Mouse (Mus musculus) intestine, embryonic 15.5 days (tissue): ENCODE results near the gene C130032M10Rik. TPM values are rescaled to one million over a fixed set of nuclear protein-coding genes. Genes with fewer than 3 reads are reported as not detected.

Experiments used
- ATAC-seq: fragments of 200-750 bp; cut with Nextera tagmentation; 2 replicates; pipeline ENCODE4 v1.8.0; 2017; ENCODE audit warnings: moderate TSS enrichment, moderate library complexity
- H3K27ac ChIP-seq: fragments of 300-500 bp; sonication (generic); 2 replicates; pipeline ENCODE4 v1.5.1; 2015; ENCODE audit warnings: mild to moderate bottlenecking, inconsistent platforms
- H3K27me3 ChIP-seq: fragments of 300-500 bp; sonication (generic); replicated peaks from 2 replicates; pipeline ENCODE4 v1.6.1; 2015; ENCODE audit warnings: inconsistent platforms
- H3K36me3 ChIP-seq: fragments of 300-500 bp; sonication (generic); 2 replicates; pipeline ENCODE4 v1.6.1; 2015; ENCODE audit warnings: inconsistent platforms
- H3K4me1 ChIP-seq: fragments of 300-500 bp; sonication (generic); replicated peaks from 2 replicates; pipeline ENCODE4 v1.6.1; 2015; ENCODE audit warnings: inconsistent platforms
- H3K4me2 ChIP-seq: fragments of 300-500 bp; sonication (generic); replicated peaks from 2 replicates; pipeline ENCODE4 v1.6.1; 2015; ENCODE audit warnings: mild to moderate bottlenecking, inconsistent platforms
- H3K4me3 ChIP-seq: fragments of 300-500 bp; sonication (generic); replicated peaks from 2 replicates; pipeline ENCODE4 v1.5.1; 2015; ENCODE audit warnings: inconsistent platforms
- H3K9ac ChIP-seq: fragments of 300-500 bp; sonication (generic); 2 replicates; pipeline ENCODE4 v1.6.1; 2015; ENCODE audit warnings: inconsistent platforms
- H3K9me3 ChIP-seq: fragments of 300-500 bp; sonication (generic); 2 replicates; pipeline ENCODE4 v1.6.1; 2016; ENCODE audit warnings: inconsistent platforms
- WGBS: fragments of 180-500 bp; shearing (Covaris S2); methylation state at CpG from one replicate; pipeline ENCODE4 v1.1.7; 2015; 5-methylcytosine and 5-hydroxymethylcytosine counted together
- polyA plus RNA-seq: library from polyadenylated mRNA; unstranded; fragments of >200 nt; fragmentation: Nextera tagmentation; extraction: Ambion mirVana; gene quantifications from 2 replicates; pipeline ENCODE4 v1.2.1, GENCODE M21; 2015

The C130032M10Rik gene
- polyA plus RNA-seq, 1 experiment from 2014 or later = 0.48 TPM

DNA sequence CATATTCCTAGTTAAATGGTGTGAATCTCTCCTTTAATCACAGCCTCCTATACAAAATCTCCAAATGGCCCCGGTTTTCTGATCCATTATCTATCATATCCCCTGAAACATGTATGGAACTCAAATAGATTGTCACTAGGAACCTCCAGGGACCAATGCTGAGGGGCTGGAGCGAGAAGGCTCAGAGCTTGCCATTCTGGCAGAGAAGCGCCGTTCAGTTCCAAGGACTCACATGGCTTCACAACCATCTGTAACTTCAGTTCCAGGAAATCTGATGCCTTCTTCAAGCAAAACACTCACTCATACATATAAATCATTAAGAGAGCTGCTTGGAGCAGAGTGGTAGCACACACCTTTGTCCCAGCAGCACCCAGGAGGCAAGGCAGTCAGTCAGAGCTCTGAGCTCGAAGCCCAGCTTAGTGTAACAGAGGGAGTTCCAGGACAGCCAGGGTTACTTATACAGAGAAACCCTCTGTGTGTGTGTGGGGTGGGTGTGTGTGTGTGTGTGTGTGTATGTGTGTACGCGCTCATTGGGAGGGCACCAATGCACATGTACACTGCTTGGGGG, 23.6 kb downstream of the C130032M10Rik start:
- Histone ChIP-seq H3K9ac (no peak overlapping the region), H3K4me3 (no peak overlapping the region), H3K4me2 (no peak overlapping the region), H3K9me3 (no peaks in the 10 kb centered on the region), H3K27ac (no peak overlapping the region), H3K4me1 (peaks cover 23% of the 10 kb centered on the region), H3K27me3 (no peaks in the 10 kb centered on the region), H3K36me3 (no peaks in the 10 kb centered on the region)
- 59% methylated on average over 7 of the region's 7 CpGs for WGBS
- ATAC-seq = no peak

DNA sequence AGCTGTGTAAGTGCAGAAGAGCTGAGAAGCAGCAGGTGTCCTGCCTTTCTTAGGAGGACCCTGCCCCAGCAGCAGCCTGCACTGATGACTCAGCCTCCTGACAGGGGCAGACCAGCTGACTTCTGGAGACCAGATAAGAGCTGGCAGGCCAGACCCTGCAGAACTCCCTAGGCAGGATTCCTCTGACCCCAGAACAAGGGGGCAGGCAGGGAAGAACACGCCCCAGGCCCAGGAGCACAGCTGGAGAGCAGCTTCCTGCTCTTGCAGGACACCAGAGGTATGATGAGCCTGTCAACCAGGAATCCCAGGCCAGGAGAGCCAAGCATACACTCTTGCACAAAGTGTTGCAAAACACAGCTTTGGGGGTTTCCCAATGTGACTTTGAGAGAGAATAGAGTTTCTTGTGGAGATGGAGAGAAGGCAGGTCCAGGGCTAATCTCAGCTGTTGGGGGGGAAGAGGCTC, 25.8 kb downstream of the C130032M10Rik start:
- peak; percentile 55 for ATAC-seq
- Histone ChIP-seq H3K36me3 (no peaks in the 10 kb centered on the region), H3K27me3 (no peaks in the 10 kb centered on the region), H3K9ac (no peak overlapping the region), H3K4me1 (peaks cover 39% of the 10 kb centered on the region), H3K4me2 (no peak overlapping the region), H3K27ac (0 out of 2 replicates have a peak overlapping the region, but pooled peaks have one; percentile 1), H3K9me3 (no peaks in the 10 kb centered on the region), H3K4me3 (no peak overlapping the region)
- WGBS = 28% methylated on average over 1 of the region's 1 CpGs

DNA sequence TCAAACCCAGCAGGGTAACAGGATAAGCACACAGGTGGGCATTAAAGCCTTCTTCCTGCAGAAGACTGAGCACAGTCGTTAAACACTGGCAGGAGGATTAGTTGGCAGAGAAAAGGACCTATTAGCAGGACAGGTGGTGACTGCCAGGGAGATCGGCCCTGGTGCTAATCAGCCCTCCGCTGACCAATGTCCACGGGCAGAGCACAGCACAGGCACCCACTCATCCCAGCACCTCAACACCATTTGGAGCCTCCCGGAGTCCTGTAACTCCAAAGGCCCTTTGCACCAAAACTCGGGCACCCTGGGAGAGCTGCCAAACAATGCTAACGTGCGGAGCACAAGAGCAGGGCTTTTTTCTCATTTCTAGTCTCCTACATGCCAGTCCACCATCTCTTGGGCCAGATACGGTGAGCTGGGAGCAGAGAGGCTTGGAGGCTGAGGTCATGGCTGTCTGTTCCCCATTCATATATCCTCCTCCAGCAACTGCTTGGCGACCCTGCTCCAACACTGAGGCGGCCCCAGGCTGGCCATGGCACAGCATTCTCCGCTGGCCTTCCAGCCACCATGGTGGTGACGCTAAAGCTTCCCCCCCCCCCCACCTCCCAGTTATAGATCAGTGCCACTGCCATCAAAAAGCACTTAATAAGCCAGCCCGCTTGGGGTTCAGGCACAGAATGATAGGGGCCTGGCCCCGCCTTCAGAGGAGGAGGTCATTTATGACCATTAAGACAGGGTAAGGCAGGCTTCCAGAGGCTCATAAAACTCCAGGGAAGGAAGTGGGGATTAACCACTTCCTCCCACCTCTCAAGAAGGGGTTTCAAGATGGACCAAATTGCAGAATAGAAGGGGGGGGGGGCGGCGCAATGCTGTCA, 28.6 kb downstream of the C130032M10Rik start:
- Histone ChIP-seq H3K27me3 (no peaks in the 10 kb centered on the region), H3K9me3 (no peaks in the 10 kb centered on the region), H3K27ac (0 out of 2 replicates have a peak overlapping the region, but pooled peaks have one; percentile 88), H3K9ac (no peak overlapping the region), H3K4me1 (peaks cover 37% of the 10 kb centered on the region), H3K4me3 (no peak overlapping the region), H3K4me2 (peak overlapping the region; percentile 43), H3K36me3 (no peaks in the 10 kb centered on the region)
- 51% methylated on average over 16 of the region's 17 CpGs for WGBS
- ATAC-seq = peak; percentile 65

DNA sequence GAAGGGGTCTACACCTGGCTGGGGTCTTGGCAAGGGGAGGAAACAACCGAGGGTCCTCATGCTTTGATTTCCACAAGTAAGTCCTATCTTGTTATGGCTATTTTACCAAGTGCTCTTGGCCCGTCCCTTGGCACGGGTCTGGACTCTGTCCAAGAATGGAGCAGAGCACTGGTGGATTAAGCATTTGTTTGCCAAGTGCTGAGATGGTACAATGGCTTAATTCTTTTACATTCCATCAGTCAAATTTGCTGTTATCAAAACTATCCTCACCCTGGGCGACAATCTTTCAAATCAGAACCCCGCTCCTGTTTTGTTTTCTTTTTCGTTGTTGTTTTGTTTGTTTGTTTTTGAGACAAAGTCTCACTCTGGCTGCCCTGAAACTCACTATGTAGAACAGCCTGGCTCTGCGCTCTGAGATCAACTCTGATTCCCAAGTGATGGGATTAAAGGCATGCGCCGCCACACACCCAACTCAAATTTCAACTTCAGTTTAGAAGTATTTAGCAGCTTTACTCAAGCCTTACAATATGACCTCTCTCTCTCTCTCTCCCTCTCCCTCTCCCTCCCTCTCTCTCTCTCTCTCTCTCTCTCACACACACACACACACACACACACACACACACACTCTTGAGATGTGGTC, 29.4 kb downstream of the C130032M10Rik start:
- no peak overlapping the region for H3K4me3 ChIP-seq
- no peaks in the 10 kb centered on the region for H3K36me3 ChIP-seq
- H3K9me3 ChIP-seq = no peaks in the 10 kb centered on the region
- peak overlapping the region; percentile 88 for H3K27ac ChIP-seq
- no peak for ATAC-seq
- peak overlapping the region; percentile 43 for H3K4me2 ChIP-seq
- no peak overlapping the region for H3K9ac ChIP-seq
- H3K27me3 ChIP-seq = no peaks in the 10 kb centered on the region
- 33% methylated on average over 9 of the region's 9 CpGs for WGBS
- H3K4me1 ChIP-seq = peaks cover 40% of the 10 kb centered on the region

DNA sequence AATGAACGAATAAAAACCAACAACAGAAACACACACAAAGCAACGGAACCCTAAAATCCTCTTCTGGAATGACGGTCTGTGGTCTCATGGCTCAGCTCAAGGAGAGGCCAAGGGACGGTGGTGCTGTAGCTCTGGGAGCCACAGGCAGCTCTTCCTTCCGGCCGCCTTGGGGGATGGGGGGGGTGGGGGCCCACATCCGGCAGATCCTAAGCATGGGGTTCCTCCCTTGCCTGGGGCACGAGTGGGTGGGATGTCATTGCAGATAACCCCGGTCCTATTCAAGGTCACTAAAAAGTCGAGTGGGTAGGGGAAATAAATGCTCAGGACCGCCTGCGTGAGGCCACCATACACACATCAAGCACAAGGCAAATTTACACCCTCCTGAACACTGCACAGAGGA, 31.3 kb downstream of the C130032M10Rik start:
- Histone ChIP-seq H3K27me3 (no peaks in the 10 kb centered on the region), H3K36me3 (no peaks in the 10 kb centered on the region), H3K27ac (peak overlapping the region; percentile 88), H3K9me3 (no peaks in the 10 kb centered on the region), H3K4me1 (peaks cover 36% of the 10 kb centered on the region), H3K4me2 (peak overlapping the region; percentile 47; the same call in 1 of the 2 replicates), H3K9ac (no peak overlapping the region), H3K4me3 (no peak overlapping the region)
- WGBS = 53% methylated on average over 12 of the region's 12 CpGs
- ATAC-seq = no peak

DNA sequence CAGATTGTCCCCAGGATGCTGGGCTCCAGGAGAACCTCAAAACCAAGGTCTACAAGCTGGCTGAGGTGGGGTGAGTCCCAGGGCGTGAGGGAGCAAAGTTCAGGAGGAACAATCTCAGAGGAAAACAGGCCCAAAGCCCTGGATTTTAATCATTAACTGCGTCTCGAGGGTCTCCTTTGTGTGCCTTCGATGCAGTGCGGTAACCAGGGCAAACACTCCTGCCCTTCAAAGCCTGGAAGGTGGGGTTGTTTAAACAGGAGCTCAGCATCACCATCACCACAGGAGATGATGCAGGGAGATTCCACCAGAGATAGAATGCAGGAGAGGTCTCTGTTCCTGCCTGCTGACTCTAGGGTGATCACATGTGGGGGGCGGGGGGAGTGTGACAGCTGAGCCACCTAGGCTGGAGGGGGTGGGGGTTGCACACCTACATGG, 32.2 kb downstream of the C130032M10Rik start:
- 47% methylated on average over 6 of the region's 6 CpGs for WGBS
- H3K9ac ChIP-seq = no peak overlapping the region
- no peaks in the 10 kb centered on the region for H3K9me3 ChIP-seq
- peak; percentile 80 for ATAC-seq
- peak overlapping the region; percentile 47 for H3K4me2 ChIP-seq
- no peaks in the 10 kb centered on the region for H3K27me3 ChIP-seq
- H3K36me3 ChIP-seq = no peaks in the 10 kb centered on the region
- no peak overlapping the region for H3K4me3 ChIP-seq
- peaks cover 36% of the 10 kb centered on the region for H3K4me1 ChIP-seq
- peak overlapping the region; percentile 88 for H3K27ac ChIP-seq

DNA sequence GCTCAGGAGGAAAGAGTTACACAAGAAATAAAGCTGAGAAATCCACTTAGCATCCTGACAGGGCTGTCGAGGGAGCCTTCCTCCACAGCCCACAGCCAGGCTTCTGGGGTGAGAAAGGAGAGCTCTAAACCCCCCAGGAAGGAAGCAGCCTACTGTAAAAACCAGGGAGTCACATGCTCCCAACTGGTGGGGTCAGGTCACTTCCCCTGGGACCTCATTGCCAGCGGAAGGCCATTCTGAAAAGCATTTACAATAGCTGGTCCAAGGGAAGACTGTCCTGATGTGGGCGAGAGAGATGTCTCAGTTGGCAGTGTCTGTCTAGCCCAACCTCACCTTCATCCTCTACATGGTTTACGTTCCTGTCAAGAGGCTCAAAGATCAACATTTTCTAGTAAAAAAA, 33.0 kb downstream of the C130032M10Rik start:
- ATAC-seq = no peak
- H3K4me3 ChIP-seq = no peak overlapping the region
- peak overlapping the region; percentile 88 for H3K27ac ChIP-seq
- H3K27me3 ChIP-seq = no peaks in the 10 kb centered on the region
- peak overlapping the region; percentile 40 for H3K4me2 ChIP-seq
- no peak overlapping the region for H3K9ac ChIP-seq
- H3K4me1 ChIP-seq = peaks cover 36% of the 10 kb centered on the region
- WGBS = 37% methylated on average over 4 of the region's 4 CpGs
- H3K9me3 ChIP-seq = no peaks in the 10 kb centered on the region
- H3K36me3 ChIP-seq = no peaks in the 10 kb centered on the region

DNA sequence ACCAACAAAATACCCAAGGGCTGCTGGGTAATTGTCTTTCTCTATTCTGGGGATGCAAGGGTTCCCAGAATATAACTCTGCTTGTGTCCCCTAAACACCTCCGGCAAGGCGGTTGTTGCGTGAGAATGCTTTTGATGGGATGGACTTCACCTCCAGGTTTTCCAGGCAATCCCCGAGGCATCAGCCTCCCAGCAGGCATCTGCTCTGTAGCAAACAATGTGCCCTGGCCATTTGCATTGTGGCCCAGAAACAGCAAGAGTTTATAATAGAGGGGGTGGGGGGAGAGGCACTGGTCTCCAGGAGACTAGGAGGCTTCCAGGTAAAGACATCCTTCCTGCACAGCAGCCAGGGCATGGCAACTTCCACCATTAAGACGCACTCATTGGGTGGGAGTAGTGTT, 33.6 kb downstream of the C130032M10Rik start:
- ATAC-seq = no peak
- Histone ChIP-seq H3K27ac (0 out of 2 replicates have a peak overlapping the region, but pooled peaks have one; percentile 5), H3K4me3 (no peak overlapping the region), H3K36me3 (no peaks in the 10 kb centered on the region), H3K4me2 (no peak overlapping the region; the same call in 1 of the 2 replicates), H3K9me3 (no peaks in the 10 kb centered on the region), H3K9ac (no peak overlapping the region), H3K4me1 (peaks cover 31% of the 10 kb centered on the region), H3K27me3 (no peaks in the 10 kb centered on the region)
- 32% methylated on average over 5 of the region's 5 CpGs for WGBS

DNA sequence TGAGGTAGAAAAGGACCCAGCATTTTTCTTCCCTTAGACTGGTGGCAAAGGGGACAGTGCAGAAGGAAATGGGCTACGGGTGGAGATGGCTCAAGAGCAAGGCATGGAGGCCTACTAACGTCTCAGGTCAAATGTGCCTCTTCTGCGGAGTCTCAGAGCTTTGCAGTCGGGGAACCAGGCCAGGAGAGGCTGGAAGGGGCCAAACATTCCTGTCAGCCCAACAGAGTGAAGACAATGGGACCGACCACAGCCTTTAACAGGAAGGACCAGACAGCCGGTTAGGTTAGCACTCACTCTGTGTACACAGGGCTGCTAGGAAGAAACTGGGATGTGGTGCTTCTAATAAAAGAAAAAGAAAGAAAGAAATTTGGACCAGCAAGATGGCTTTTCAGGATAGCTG, 34.5 kb downstream of the C130032M10Rik start:
- Histone ChIP-seq H3K4me3 (no peak overlapping the region), H3K4me2 (0 out of 2 replicates have a peak overlapping the region, but pooled peaks have one; percentile 6), H3K4me1 (peaks cover 29% of the 10 kb centered on the region), H3K27me3 (no peaks in the 10 kb centered on the region), H3K9ac (no peak overlapping the region), H3K27ac (peak overlapping the region; percentile 36; the same call in 1 of the 2 replicates), H3K36me3 (no peaks in the 10 kb centered on the region), H3K9me3 (no peaks in the 10 kb centered on the region)
- 26% methylated on average over 6 of the region's 6 CpGs for WGBS
- no peak for ATAC-seq

DNA sequence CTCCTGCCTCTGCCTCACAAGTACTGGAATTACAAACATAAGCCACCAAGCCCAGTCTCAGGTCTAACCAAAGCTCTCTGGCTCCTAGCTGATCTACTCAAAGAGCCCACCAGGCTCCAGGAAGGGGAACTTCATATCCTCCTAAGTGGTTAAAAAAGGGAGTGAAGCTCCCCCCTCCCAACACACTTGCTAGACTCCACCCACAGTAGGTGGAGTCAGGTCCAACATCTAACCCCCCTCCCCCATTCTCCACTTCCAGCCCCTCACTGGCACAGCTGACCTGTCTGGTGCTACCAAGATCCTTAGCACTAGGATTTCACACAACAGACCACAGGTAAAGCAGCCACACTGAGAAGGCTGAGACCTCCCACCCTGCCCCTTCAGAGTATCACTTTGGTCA, 38.3 kb downstream of the C130032M10Rik start:
- H3K36me3 ChIP-seq = no peaks in the 10 kb centered on the region
- no peak for ATAC-seq
- no peak overlapping the region for H3K4me3 ChIP-seq
- H3K9me3 ChIP-seq = no peaks in the 10 kb centered on the region
- H3K4me1 ChIP-seq = peaks cover 26% of the 10 kb centered on the region
- no peak overlapping the region for H3K9ac ChIP-seq
- no peak overlapping the region for H3K4me2 ChIP-seq
- 0 out of 2 replicates have a peak, but pooled peaks cover under 1% of the 10 kb centered on the region for H3K27me3 ChIP-seq
- H3K27ac ChIP-seq = 0 out of 2 replicates have a peak overlapping the region, but pooled peaks have one; percentile 45

DNA sequence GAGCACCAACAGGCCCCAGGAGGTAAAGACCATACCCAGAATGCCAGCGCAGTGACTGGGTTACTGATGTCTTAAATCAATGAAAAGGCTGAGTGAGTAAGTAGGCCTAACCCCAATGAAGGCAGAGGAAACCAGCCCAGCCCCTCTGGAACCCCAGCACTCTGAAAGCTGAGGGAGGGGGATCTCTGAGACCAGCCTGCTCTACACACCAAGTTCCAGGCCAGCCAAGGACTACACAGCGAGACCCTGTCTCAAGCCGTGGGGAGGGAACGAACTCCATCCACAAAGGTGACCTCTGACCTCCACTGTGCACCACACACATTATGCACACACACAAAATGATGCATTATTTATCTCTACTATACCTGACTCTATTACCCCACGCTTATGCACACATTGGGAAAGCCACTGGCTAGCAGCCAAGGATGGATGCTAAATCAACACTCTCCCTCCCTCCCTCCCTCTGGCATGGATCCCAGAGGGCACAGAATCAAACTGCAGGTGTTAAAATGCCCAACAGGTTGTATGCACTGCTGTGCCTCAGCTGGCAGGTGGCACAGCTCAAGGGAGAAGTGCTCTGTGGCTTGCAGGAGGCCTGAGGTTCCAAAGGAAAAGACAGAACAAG, 39.0 kb downstream of the C130032M10Rik start:
- Histone ChIP-seq H3K27ac (peak overlapping the region; percentile 59), H3K9ac (no peak overlapping the region), H3K36me3 (no peaks in the 10 kb centered on the region), H3K4me3 (no peak overlapping the region), H3K4me2 (peak overlapping the region; percentile 7; the same call in 1 of the 2 replicates), H3K27me3 (0 out of 2 replicates have a peak, but pooled peaks cover 2% of the 10 kb centered on the region), H3K9me3 (no peaks in the 10 kb centered on the region), H3K4me1 (peaks cover 21% of the 10 kb centered on the region)
- ATAC-seq = peak; percentile 85
- 44% methylated on average over 5 of the region's 5 CpGs for WGBS
